Mouse (Mus musculus) heart, embryonic 12.5 days (tissue): Measurements from ENCODE around the gene Dock2. TPM values are rescaled to one million over a fixed set of nuclear protein-coding genes. Genes with fewer than 3 reads are reported as not detected.

Source experiments
- ATAC-seq: fragments of 200-750 bp; cut with Nextera tagmentation; 2 replicates; pipeline ENCODE4 v1.8.0; 2017; ENCODE audit warnings: moderate TSS enrichment, moderate library complexity; ENCODE audit not compliant: insufficient number of reproducible peaks, low FRiP score
- H3K27ac ChIP-seq: fragments of 300-500 bp; sonication (generic); 2 replicates; pipeline ENCODE4 v1.5.1; 2016; ENCODE audit warnings: mild to moderate bottlenecking, moderate library complexity; ENCODE audit not compliant: poor library complexity, severe bottlenecking
- H3K27me3 ChIP-seq: fragments of 300-500 bp; sonication (generic); replicated peaks from 2 replicates; pipeline ENCODE4 v1.6.1; 2016; ENCODE audit warnings: mild to moderate bottlenecking, moderate library complexity
- H3K36me3 ChIP-seq: fragments of 300-500 bp; sonication (generic); 2 replicates; pipeline ENCODE4 v1.6.1; 2016; ENCODE audit warnings: mild to moderate bottlenecking, moderate library complexity
- H3K4me1 ChIP-seq: fragments of 300-500 bp; sonication (generic); replicated peaks from 2 replicates; pipeline ENCODE4 v1.6.1; 2016; ENCODE audit warnings: mild to moderate bottlenecking
- H3K4me2 ChIP-seq: fragments of 300-500 bp; sonication (generic); 2 replicates; pipeline ENCODE4 v1.6.1; 2016; ENCODE audit warnings: mild to moderate bottlenecking, moderate library complexity
- H3K4me3 ChIP-seq: fragments of 300-500 bp; sonication (generic); 2 replicates; pipeline ENCODE4 v1.5.1; 2016; ENCODE audit warnings: mild to moderate bottlenecking
- H3K9ac ChIP-seq: fragments of 300-500 bp; sonication (generic); 2 replicates; pipeline ENCODE4 v1.6.1; 2016; ENCODE audit warnings: mild to moderate bottlenecking, moderate library complexity
- H3K9me3 ChIP-seq: fragments of 300-500 bp; sonication (generic); replicated peaks from 2 replicates; pipeline ENCODE4 v1.6.1; 2016; ENCODE audit warnings: mild to moderate bottlenecking, moderate library complexity
- WGBS: fragments of 180-500 bp; shearing (Covaris S2); methylation state at CpG from one replicate; pipeline ENCODE4 v1.1.7; 2016; 5-methylcytosine and 5-hydroxymethylcytosine counted together
- polyA plus RNA-seq: library from polyadenylated mRNA; unstranded; fragments of >200 nt; fragmentation: Nextera tagmentation; extraction: Ambion mirVana; gene quantifications from 2 replicates; pipeline ENCODE4 v1.2.1, GENCODE M21; 2016

Gene Dock2
- polyA plus RNA-seq, 1 experiment from 2014 or later, result 0.42 TPM

DNA sequence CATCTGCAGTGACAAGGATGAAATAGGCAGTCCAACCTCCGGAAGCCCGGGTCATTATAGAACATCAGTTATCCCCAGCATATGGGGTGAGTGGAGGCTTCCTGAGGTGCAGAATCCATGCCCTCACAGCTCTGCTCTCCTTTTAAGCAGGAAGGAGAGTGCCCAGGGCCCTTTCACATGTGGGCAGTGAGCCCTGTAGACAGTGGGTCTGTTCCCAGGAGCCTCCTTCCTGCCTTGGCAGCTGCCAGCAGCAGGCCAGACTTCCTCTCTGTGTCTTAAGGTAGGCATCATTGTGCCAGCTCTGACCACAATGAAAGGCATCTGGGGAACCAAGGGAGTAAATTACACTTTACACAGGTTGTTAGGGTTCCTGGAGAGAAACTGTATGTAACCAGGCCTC, 14.3 kb downstream of the Dock2 start:
- 79% methylated on average over 2 of the region's 2 CpGs for WGBS
- Histone ChIP-seq H3K4me3 (no peak overlapping the region), H3K36me3 (no peaks in the 10 kb centered on the region), H3K9ac (no peak overlapping the region), H3K9me3 (peaks cover 6% of the 10 kb centered on the region), H3K4me1 (no peaks in the 10 kb centered on the region), H3K27ac (no peak overlapping the region), H3K27me3 (no peaks in the 10 kb centered on the region), H3K4me2 (no peak overlapping the region)
- ATAC-seq, result no peak

DNA sequence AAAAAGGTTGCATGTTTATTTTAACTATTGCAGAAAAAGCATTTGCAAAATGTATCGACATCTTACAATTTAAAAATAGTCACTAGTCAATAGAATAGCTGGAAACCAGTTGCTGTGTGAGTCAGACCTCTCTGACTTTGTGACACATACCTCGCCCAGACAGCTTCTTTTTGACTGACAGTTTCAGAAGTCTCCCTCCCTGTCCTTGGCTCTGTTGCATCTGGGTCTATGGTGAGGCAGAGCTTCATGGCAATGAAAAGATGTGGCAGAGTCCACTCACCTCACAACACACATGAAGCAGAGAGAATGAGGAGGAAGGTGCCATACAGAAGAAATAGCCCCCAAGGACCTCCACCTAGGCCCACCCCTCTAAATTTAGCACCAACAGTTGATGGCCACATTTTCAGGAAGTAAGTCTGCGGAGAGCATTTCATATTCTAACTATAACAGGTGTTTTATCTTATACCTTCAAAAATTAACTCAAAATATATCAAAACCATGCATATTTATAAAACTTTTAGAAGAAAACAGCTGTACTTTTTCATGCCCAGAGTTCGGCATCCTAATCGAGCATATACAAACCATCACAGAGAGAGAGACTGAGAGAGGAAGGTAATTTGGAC, 19.8 kb downstream of the Dock2 start:
- Histone ChIP-seq H3K4me3 (no peak overlapping the region), H3K9me3 (peaks cover 6% of the 10 kb centered on the region), H3K36me3 (no peaks in the 10 kb centered on the region), H3K4me2 (no peak overlapping the region), H3K27ac (no peak overlapping the region), H3K9ac (no peak overlapping the region), H3K4me1 (no peaks in the 10 kb centered on the region), H3K27me3 (no peaks in the 10 kb centered on the region)
- ATAC-seq, result no peak
- 73% methylated on average over 5 of the region's 5 CpGs for WGBS

- H3K27ac ChIP-seq, result no peak overlapping the region
- H3K9ac ChIP-seq, result no peak overlapping the region
- no peaks in the 10 kb centered on the region for H3K27me3 ChIP-seq
- WGBS, result 85% methylated on average over 5 of the region's 5 CpGs
- no peaks in the 10 kb centered on the region for H3K36me3 ChIP-seq
- no peak overlapping the region for H3K4me2 ChIP-seq
- peaks cover 6% of the 10 kb centered on the region for H3K9me3 ChIP-seq
- no peak overlapping the region for H3K4me3 ChIP-seq
- no peaks in the 10 kb centered on the region for H3K4me1 ChIP-seq
- ATAC-seq, result no peak
Observed at GRCm38 (mm10) chr11:34762570-34763127, 21.0 kb downstream of the Dock2 start.

DNA sequence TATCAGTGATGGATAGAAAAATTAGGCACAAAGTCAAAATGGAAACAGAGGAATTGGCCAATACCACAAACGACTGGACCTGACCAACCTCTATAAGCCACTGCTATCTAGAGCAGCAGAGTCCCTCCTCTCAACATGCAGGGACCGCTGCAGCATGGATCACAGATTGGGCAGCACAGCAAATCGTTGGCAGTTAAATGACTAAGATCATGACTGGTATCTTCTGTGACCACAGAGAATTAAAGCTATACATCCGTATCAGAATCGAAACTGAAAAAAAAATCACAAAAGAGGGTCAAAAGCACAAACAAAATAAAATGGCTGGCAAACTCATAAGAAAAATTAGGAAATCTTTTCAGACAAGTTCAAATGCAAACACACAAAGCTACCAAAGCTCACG, 21.6 kb downstream of the Dock2 start:
- Histone ChIP-seq H3K27ac (no peak overlapping the region), H3K27me3 (no peaks in the 10 kb centered on the region), H3K4me1 (no peaks in the 10 kb centered on the region), H3K36me3 (no peaks in the 10 kb centered on the region), H3K4me2 (no peak overlapping the region), H3K4me3 (no peak overlapping the region), H3K9ac (no peak overlapping the region), H3K9me3 (peaks cover 6% of the 10 kb centered on the region)
- ATAC-seq, result no peak
- 81% methylated on average over 6 of the region's 6 CpGs for WGBS

DNA sequence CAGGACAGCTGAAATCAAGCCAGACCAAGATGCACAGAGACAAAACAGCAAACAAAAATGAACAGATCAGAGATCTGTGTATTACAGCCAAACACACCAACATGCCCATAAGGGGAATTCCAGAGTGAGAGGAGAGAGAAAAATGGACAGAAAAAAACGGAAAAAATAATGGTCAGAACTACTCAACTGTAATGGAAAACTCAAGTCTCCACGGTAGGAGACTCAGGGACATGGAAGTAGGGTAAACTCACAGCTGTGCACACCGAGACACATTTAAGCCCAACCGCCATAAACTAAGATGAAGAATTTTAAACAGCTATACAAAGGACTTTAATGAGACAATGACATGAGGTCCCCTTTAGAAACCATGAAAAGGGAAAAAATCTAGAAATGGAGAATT, 24.1 kb downstream of the Dock2 start:
- no peaks in the 10 kb centered on the region for H3K36me3 ChIP-seq
- no peak overlapping the region for H3K4me3 ChIP-seq
- H3K9ac ChIP-seq, result no peak overlapping the region
- no peaks in the 10 kb centered on the region for H3K9me3 ChIP-seq
- no peak overlapping the region for H3K27ac ChIP-seq
- H3K27me3 ChIP-seq, result no peaks in the 10 kb centered on the region
- ATAC-seq, result no peak
- H3K4me2 ChIP-seq, result no peak overlapping the region
- H3K4me1 ChIP-seq, result no peaks in the 10 kb centered on the region
- WGBS, result 75% methylated on average over 4 of the region's 4 CpGs

GRCm38 (mm10) chr11:34741081-34741480, 42.6 kb downstream of the Dock2 start:
- no peak overlapping the region for H3K27ac ChIP-seq
- WGBS, result 64% methylated on average over 1 of the region's 1 CpGs

GRCm38 (mm10) chr11:34739816-34740215, 43.9 kb downstream of the Dock2 start:
- no peak overlapping the region for H3K4me3 ChIP-seq
- H3K4me2 ChIP-seq, result no peak overlapping the region
- ATAC-seq, result no peak
- H3K9me3 ChIP-seq, result no peaks in the 10 kb centered on the region
- no peaks in the 10 kb centered on the region for H3K4me1 ChIP-seq
- no peaks in the 10 kb centered on the region for H3K36me3 ChIP-seq
- no peak overlapping the region for H3K9ac ChIP-seq
- H3K27me3 ChIP-seq, result no peaks in the 10 kb centered on the region
- H3K27ac ChIP-seq, result no peak overlapping the region
- WGBS, result 92% methylated on average over 3 of the region's 3 CpGs

More at GRCm38 (mm10) chr11:34741081-34741480, 42.6 kb downstream of the Dock2 start:
- H3K4me2 ChIP-seq, result no peak overlapping the region
- no peaks in the 10 kb centered on the region for H3K9me3 ChIP-seq
- no peaks in the 10 kb centered on the region for H3K4me1 ChIP-seq
- H3K9ac ChIP-seq, result no peak overlapping the region
- no peaks in the 10 kb centered on the region for H3K27me3 ChIP-seq
- ATAC-seq, result no peak
- no peak overlapping the region for H3K4me3 ChIP-seq
- no peaks in the 10 kb centered on the region for H3K36me3 ChIP-seq

DNA sequence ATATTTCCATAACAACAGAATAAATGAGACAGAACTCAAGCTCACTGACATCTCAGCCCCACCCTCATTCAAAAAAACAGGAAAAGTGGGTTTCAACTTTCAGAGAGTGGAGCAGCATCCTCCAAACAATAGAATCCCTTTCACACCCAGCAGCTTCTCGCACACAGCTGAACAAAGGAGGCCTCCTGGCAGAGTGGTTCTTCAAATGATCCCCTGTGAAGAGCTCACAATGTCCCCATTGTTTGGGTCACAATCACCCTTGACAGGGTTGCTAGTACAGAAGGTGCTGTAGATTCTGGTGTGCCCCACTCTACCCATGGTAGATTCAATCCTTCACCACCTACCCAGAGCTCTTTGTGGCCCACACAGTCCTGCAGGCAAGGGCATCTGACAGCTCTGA, 44.7 kb downstream of the Dock2 start:
- no peak overlapping the region for H3K9ac ChIP-seq
- 44% methylated on average over 1 of the region's 1 CpGs for WGBS

GRCm38 (mm10) chr11:34737193-34737592, 46.5 kb downstream of the Dock2 start:
- 72% methylated on average over 4 of the region's 4 CpGs for WGBS
- Histone ChIP-seq H3K9ac (no peak overlapping the region), H3K4me1 (no peaks in the 10 kb centered on the region), H3K4me2 (no peak overlapping the region), H3K27me3 (no peaks in the 10 kb centered on the region), H3K36me3 (no peaks in the 10 kb centered on the region), H3K4me3 (no peak overlapping the region), H3K9me3 (no peaks in the 10 kb centered on the region), H3K27ac (no peak overlapping the region)
- no peak for ATAC-seq

More for the DNA sequence above, 44.7 kb downstream of the Dock2 start:
- no peak for ATAC-seq
- no peaks in the 10 kb centered on the region for H3K36me3 ChIP-seq
- no peaks in the 10 kb centered on the region for H3K4me1 ChIP-seq
- H3K27me3 ChIP-seq, result no peaks in the 10 kb centered on the region
- H3K27ac ChIP-seq, result no peak overlapping the region
- no peak overlapping the region for H3K4me2 ChIP-seq
- no peak overlapping the region for H3K4me3 ChIP-seq
- no peaks in the 10 kb centered on the region for H3K9me3 ChIP-seq

DNA sequence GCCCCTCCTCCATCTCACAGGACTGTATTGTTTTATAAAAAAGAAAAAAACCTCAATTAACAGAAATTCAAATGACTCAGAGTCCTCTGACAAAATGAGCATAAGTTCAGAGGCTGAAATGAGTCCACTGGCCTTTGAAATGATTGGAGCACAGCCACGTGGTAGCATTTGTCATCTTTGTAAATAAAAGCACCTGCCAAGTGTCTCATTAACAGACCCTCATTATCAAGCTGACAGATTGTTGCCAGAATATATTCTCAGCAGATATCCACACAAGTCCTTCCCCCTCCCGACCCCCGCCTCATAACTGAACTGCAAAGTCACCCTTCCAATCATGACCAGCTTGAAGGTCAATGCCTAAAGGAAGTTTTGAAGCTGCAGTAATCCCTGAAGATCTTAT, 49.7 kb downstream of the Dock2 start:
- Histone ChIP-seq H3K27ac (no peak overlapping the region), H3K4me3 (no peak overlapping the region), H3K36me3 (no peaks in the 10 kb centered on the region), H3K9me3 (no peaks in the 10 kb centered on the region), H3K4me2 (no peak overlapping the region), H3K27me3 (no peaks in the 10 kb centered on the region), H3K4me1 (no peaks in the 10 kb centered on the region), H3K9ac (no peak overlapping the region)
- 60% methylated on average over 3 of the region's 3 CpGs for WGBS
- ATAC-seq, result no peak

DNA sequence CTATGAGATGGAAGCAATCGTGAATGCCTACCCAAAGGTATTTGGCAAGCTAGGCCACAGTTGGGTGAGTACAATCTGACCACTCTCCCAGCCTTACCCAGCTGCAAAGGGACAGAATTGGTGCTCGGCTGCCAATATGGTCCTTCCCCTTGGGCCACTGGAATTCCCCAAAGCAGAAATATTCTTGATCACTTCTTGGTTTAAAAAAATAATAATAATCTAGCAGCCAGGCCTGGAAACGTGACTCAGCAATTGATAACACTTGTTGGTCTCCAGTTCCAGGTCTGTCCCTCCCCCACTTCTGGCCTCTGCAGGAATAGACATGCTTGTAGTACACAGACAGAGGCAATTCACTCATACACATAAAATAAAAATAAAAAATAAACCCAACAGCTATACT, 56.2 kb downstream of the Dock2 start:
- WGBS, result 63% methylated on average over 3 of the region's 3 CpGs
- H3K36me3 ChIP-seq, result no peaks in the 10 kb centered on the region
- H3K4me1 ChIP-seq, result no peaks in the 10 kb centered on the region
- no peaks in the 10 kb centered on the region for H3K27me3 ChIP-seq
- no peak overlapping the region for H3K9ac ChIP-seq
- no peak overlapping the region for H3K4me2 ChIP-seq
- H3K9me3 ChIP-seq, result no peaks in the 10 kb centered on the region
- no peak overlapping the region for H3K27ac ChIP-seq
- ATAC-seq, result no peak
- no peak overlapping the region for H3K4me3 ChIP-seq
